Mouse (Mus musculus) limb, embryonic 12.5 days (tissue): ENCODE measurements around the gene Kdm5b. TPM values are rescaled to one million over a fixed set of nuclear protein-coding genes. Genes with fewer than 3 reads are reported as not detected.

Experiments
- ATAC-seq: fragments of 200-750 bp; cut with Nextera tagmentation; 2 replicates; pipeline ENCODE4 v1.8.0; 2017; ENCODE audit warnings: low read depth, moderate TSS enrichment; ENCODE audit not compliant: insufficient number of reproducible peaks, insufficient read depth, low FRiP score, low TSS enrichment
- H3K27ac ChIP-seq: fragments of 300-500 bp; sonication (generic); 2 replicates; pipeline ENCODE4 v1.5.1; 2016; ENCODE audit warnings: mild to moderate bottlenecking, moderate library complexity
- H3K27me3 ChIP-seq: fragments of 300-500 bp; sonication (generic); 2 replicates; pipeline ENCODE4 v1.6.1; 2016; ENCODE audit warnings: mild to moderate bottlenecking, moderate library complexity
- H3K36me3 ChIP-seq: fragments of 300-500 bp; sonication (generic); 2 replicates; pipeline ENCODE4 v1.6.1; 2016; ENCODE audit warnings: mild to moderate bottlenecking, moderate library complexity
- H3K4me1 ChIP-seq: fragments of 300-500 bp; sonication (generic); replicated peaks from 2 replicates; pipeline ENCODE4 v1.6.1; 2016
- H3K4me2 ChIP-seq: fragments of 300-500 bp; sonication (generic); 2 replicates; pipeline ENCODE4 v1.6.1; 2016; ENCODE audit warnings: mild to moderate bottlenecking, moderate library complexity
- H3K4me3 ChIP-seq: fragments of 300-500 bp; sonication (generic); replicated peaks from 2 replicates; pipeline ENCODE4 v1.5.1; 2016; ENCODE audit warnings: mild to moderate bottlenecking
- H3K9ac ChIP-seq: fragments of 300-500 bp; sonication (generic); replicated peaks from 2 replicates; pipeline ENCODE4 v1.6.1; 2016; ENCODE audit warnings: mild to moderate bottlenecking, moderate library complexity
- H3K9me3 ChIP-seq: fragments of 300-500 bp; sonication (generic); 2 replicates; pipeline ENCODE4 v1.6.1; 2016; ENCODE audit warnings: mild to moderate bottlenecking, moderate library complexity
- WGBS: fragments of 180-500 bp; shearing (Covaris S2); methylation state at CpG from one replicate; pipeline ENCODE4 v1.1.7; 2016; 5-methylcytosine and 5-hydroxymethylcytosine counted together
- polyA plus RNA-seq: library from polyadenylated mRNA; unstranded; fragments of >200 nt; fragmentation: Nextera tagmentation; extraction: Ambion mirVana; gene quantifications from 2 replicates; pipeline ENCODE4 v1.2.1, GENCODE M21; 2016

Gene Kdm5b
- polyA plus RNA-seq, 1 experiment from 2014 or later: 111 TPM

DNA sequence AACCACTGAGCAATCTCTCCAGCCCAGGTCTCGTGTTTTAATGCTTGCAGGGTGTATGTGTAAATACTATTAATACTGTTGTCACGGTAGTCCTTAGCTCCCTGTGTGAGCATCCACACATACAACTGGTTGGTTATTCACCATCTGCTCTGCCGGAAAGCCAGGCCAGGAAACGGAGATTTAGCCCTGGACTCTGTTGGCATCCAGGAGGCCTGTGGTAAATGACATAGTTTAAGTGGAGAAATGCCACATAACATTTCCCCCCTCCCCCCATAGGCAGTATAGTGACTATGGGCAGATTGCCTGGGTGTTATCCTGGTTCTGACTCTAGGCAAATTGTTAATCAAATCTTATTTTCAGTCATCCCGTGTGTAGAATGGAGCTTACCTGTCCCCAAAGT lies 90.8 kb downstream of the Kdm5b start:
- Histone ChIP-seq H3K4me3 (no peak overlapping the region), H3K9me3 (no peaks in the 10 kb centered on the region), H3K27ac (no peak overlapping the region), H3K4me1 (peaks cover 40% of the 10 kb centered on the region), H3K4me2 (no peak overlapping the region), H3K36me3 (no peaks in the 10 kb centered on the region), H3K27me3 (peaks cover 65% of the 10 kb centered on the region), H3K9ac (no peak overlapping the region)
- no peak for ATAC-seq
- 80% methylated on average over 5 of the region's 5 CpGs for WGBS

DNA sequence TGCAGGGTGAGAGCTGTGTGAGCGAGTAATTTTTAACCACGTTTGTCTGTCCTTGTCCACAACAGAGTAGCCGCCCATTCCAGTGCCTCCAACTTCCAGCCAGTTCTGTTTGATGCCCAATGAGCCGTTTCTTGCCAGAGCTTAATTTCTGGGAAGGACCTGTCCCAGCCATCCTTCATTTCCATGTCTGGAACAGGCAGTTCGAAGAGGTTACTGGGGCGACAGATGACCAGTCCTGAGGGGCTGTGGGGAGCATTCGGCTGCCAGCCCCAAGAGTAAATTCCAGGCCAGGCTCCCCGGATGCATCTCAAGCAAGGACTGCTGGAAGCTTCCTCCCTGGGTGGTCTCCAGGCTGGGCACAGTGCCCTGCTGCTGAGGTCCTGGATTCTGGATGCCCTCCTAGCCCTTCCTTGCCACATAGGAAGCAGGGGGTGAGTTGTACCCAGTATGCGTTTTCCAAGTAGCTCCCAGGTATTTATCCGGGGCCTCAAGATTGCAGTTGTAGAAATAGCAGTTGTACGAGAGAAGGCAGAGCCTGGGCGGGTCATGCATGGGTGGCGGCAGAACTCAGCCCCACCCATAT lies 91.4 kb downstream of the Kdm5b start:
- ATAC-seq: no peak
- Histone ChIP-seq H3K27me3 (peaks cover 60% of the 10 kb centered on the region), H3K36me3 (no peaks in the 10 kb centered on the region), H3K27ac (peak overlapping the region; percentile 37; the same call in 1 of the 2 replicates), H3K4me2 (peak overlapping the region; percentile 4; the same call in 1 of the 2 replicates), H3K4me1 (peaks cover 36% of the 10 kb centered on the region), H3K9me3 (no peaks in the 10 kb centered on the region), H3K4me3 (no peak overlapping the region), H3K9ac (no peak overlapping the region)
- 55% methylated on average over 13 of the region's 13 CpGs for WGBS

DNA sequence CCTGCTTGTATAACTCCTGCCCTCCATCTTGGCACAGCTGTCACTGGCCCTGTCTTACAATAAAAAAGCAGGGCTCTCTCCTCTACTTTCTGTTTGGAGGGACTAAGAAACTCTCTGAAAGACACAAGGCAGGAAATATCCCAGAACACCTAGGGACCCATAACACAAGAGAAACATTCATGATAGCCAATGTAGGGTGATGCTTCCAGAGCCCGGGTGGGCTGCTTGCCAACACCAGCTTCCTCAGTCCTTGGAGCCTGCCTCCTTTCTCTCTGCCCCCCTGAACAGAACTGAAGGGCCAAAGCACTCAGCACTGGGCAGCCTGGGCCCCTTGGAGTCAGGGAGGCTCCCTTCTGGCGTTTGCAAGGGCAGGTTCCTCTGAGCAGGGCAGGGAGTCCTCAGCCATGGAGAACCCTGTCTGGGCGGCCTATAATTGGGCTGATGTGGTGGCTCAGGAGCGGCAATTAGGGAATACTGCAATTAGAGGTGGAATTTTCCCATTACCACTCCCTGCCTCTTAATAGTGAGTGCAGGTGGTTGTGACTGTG lies 92.0 kb downstream of the Kdm5b start:
- Histone ChIP-seq H3K4me1 (peaks cover 30% of the 10 kb centered on the region), H3K27me3 (peaks cover 54% of the 10 kb centered on the region), H3K27ac (peak overlapping the region; percentile 37; the same call in 1 of the 2 replicates), H3K4me3 (no peak overlapping the region), H3K4me2 (peak overlapping the region; percentile 4; the same call in 1 of the 2 replicates), H3K9me3 (no peaks in the 10 kb centered on the region), H3K9ac (no peak overlapping the region), H3K36me3 (no peaks in the 10 kb centered on the region)
- 18% methylated on average over 4 of the region's 4 CpGs for WGBS
- 0 out of 2 replicates have a peak, but pooled peaks have one; percentile 64 for ATAC-seq

DNA sequence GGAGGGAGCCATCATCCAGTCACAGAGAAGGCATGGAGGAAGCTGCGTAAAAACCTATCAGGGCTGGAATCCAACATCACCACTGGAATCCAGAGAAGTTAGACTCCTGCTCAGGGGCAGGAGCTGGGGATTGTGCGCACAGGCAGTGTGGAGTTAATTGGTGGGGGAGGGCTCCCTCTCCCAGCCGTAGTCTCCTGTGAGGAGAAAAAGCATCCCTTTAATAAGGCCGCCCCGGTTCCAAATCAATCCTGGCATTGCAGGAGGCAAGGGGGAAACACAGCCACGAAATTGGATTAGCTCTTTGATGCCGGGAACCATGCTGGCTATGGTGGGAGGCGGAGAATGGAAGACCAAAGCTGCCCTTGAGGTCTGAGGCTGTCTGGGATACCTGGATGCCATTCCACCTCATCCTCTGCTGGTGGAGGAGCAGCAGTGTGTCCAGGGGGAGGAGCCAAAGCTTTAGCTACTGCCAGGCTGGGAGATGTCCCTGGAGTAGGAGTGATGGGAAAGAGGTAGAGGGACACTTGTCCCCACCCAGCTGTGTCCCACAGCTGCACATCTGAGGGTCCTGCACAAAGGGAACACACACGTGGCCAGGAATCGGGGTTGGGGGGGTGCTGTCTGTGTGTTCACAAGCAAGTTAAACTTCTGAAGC lies 93.8 kb downstream of the Kdm5b start:
- Histone ChIP-seq H3K9me3 (no peaks in the 10 kb centered on the region), H3K4me1 (peaks cover 25% of the 10 kb centered on the region), H3K27me3 (peaks cover 36% of the 10 kb centered on the region), H3K27ac (no peak overlapping the region), H3K9ac (no peak overlapping the region), H3K4me3 (no peak overlapping the region), H3K36me3 (no peaks in the 10 kb centered on the region), H3K4me2 (no peak overlapping the region)
- WGBS: 14% methylated on average over 10 of the region's 10 CpGs
- ATAC-seq: no peak

DNA sequence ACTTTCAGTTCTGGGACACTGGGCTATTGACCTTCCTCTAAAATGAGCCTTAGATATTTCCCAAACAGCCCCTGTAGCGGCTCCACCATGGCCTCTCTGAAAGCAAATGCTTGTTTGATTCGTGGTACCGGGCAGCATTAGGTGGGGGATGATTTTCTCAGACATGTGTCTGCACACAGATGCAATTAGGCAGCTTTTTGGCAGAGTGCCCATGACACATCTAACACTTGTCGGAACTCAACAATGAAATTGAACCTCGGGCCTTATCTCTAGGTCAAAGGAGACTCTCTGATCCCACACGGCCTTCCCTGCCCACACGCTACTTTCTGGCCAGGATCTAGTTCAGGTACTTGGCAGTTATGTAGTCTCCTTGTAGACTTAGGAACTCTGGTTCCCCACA lies 98.9 kb downstream of the Kdm5b start:
- no peaks in the 10 kb centered on the region for H3K9me3 ChIP-seq
- ATAC-seq: no peak
- WGBS: 81% methylated on average over 7 of the region's 7 CpGs

DNA sequence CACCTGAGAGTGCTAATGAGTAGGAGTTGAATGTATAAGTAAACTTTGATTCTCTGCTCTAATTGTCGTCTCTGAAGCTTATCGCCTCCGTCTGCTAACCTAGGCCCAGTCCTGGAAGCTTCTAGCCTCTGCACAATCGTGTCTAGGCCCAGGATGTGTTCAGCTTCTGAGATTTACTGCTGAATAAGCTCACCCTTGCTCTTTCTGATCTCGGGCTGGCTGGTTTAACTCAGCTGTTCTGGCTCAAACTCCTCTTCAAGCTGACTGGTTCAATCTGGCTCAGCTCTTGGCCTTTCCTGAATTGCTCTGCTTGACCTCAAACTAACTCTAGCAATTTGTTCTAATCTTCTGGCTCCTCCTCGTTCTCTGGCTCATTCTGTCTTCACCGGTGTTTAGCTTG lies 100.2 kb downstream of the Kdm5b start:
- H3K9ac ChIP-seq: no peak overlapping the region
- no peak overlapping the region for H3K27ac ChIP-seq
- H3K4me3 ChIP-seq: no peak overlapping the region
- no peaks in the 10 kb centered on the region for H3K4me1 ChIP-seq
- no peaks in the 10 kb centered on the region for H3K36me3 ChIP-seq
- no peaks in the 10 kb centered on the region for H3K9me3 ChIP-seq
- WGBS: 47% methylated on average over 7 of the region's 7 CpGs
- H3K4me2 ChIP-seq: no peak overlapping the region
- no peak for ATAC-seq
- no peaks in the 10 kb centered on the region; the same call in 1 of the 2 replicates for H3K27me3 ChIP-seq

More for the DNA sequence above, 98.9 kb downstream of the Kdm5b start:
- Histone ChIP-seq H3K4me3 (no peak overlapping the region), H3K4me2 (no peak overlapping the region), H3K27ac (no peak overlapping the region), H3K9ac (no peak overlapping the region), H3K27me3 (peaks cover 5% of the 10 kb centered on the region; the same call in 1 of the 2 replicates), H3K36me3 (no peaks in the 10 kb centered on the region), H3K4me1 (0 out of 2 replicates have a peak, but pooled peaks cover 2% of the 10 kb centered on the region)

DNA sequence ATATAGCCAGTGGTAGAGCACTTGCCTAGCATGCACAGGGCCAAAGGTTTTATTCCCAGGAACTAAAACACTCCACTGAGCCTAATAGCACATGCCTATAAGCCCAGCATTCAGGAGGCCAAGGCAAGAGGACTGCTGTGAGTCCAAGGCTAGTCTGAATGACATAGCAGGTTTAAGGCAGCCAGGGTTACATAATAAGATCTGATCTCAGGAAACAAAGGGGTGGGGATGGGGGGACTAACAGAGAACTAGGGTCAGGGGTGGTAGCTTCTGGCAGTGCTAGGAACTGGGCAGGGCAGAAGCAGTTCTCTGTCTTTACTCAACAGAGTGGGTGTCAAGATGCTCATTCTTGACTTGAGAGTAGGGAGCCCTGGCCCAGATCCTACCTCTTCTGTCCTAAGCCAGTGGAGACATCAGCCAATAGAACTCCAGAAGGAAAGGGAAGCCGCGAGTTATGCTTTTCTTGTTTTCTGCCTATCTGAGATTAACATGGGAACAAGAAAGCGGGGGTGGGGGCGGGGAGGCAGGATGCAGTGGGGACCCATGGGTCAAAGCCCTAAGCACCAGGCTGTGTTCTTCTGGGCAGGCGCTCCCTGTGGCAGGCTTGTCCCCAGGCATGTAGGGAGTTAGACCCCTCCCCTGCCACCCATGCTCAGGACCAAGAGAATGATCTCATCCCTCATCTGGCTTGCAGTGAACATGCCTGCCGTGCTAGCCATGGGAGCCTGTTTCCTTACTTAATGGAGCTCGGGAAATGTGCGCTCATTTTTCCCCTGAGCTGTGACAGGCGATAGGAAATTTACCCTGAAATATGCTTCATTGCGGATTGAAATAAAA lies 111.5 kb downstream of the Kdm5b start:
- no peaks in the 10 kb centered on the region for H3K36me3 ChIP-seq
- no peak overlapping the region for H3K4me2 ChIP-seq
- 84% methylated on average over 10 of the region's 10 CpGs for WGBS
- H3K4me1 ChIP-seq: no peaks in the 10 kb centered on the region; the same call in 1 of the 2 replicates
- no peak for ATAC-seq
- H3K4me3 ChIP-seq: no peak overlapping the region
- no peaks in the 10 kb centered on the region for H3K27me3 ChIP-seq
- no peak overlapping the region for H3K27ac ChIP-seq
- no peaks in the 10 kb centered on the region for H3K9me3 ChIP-seq
- H3K9ac ChIP-seq: no peak overlapping the region

DNA sequence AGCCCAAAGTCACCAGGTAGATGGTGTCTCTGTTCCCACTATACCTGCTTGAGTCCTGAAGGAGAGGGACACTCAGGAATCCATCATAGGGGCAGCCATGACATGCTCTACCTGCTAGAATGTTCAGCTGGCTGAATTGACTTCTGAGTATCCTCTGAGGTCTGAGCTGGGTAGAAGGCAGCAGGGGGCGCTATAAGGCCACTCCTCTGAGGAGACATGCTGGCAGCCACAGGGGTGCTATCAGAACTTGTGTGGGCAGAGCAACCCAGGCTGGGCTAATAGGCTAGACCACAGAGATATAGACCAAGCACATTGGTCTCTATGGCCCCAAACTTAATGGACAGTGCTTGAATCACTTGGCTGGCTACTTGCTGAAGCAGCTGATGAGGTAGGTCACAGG lies 114.3 kb downstream of the Kdm5b start:
- H3K27me3 ChIP-seq: no peaks in the 10 kb centered on the region
- H3K36me3 ChIP-seq: no peaks in the 10 kb centered on the region
- 4% methylated on average over 1 of the region's 1 CpGs for WGBS
- no peak overlapping the region for H3K4me2 ChIP-seq
- no peaks in the 10 kb centered on the region for H3K9me3 ChIP-seq
- ATAC-seq: no peak
- H3K27ac ChIP-seq: no peak overlapping the region
- no peak overlapping the region for H3K4me3 ChIP-seq
- no peaks in the 10 kb centered on the region; the same call in 1 of the 2 replicates for H3K4me1 ChIP-seq
- no peak overlapping the region for H3K9ac ChIP-seq

DNA sequence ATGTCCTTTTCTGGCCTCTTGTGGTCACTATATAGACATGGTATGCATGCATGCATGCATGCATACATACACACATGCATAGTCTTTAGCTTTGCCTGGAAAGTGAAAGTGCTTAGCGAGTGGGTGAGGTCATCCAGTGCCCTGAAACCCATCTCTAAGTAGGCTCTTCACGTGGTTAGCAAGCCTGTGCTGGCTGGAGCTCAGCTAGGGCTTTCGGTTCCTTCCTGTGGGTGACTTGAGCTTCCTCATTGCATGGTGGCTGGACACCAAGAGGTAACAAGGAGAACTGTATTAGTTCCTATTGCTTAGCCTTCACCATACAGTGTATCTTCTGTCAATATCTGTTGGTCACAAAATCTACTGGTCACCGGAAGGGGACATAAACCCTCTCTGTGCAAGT lies 119.5 kb downstream of the Kdm5b start:
- H3K9me3 ChIP-seq: no peaks in the 10 kb centered on the region
- no peak overlapping the region for H3K4me2 ChIP-seq
- no peak overlapping the region for H3K4me3 ChIP-seq
- no peak overlapping the region for H3K9ac ChIP-seq
- H3K27ac ChIP-seq: no peak overlapping the region
- WGBS: 83% methylated on average over 4 of the region's 4 CpGs
- ATAC-seq: no peak
- H3K36me3 ChIP-seq: no peaks in the 10 kb centered on the region
- no peaks in the 10 kb centered on the region for H3K27me3 ChIP-seq
- H3K4me1 ChIP-seq: peaks cover 14% of the 10 kb centered on the region; the same call in 1 of the 2 replicates

DNA sequence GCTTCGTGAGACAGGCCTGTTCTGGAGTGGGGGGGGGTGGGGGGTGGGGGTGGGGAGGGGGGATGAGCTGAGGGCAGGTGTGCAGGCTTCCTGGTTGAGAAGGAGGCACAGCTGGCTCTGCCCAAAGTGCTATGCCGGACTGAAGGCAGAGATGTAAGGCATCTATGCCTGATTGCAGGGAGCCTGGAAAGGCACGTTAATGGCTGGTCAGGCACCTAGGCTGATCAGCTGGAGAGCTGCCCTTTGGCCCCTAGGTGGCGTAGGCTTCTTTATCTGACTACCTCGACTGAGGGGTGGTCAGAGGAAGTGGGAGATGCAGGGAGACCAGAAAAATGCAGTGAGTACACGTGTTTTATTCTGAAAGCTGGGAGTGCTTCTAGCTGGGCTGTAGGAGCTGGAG lies 120.6 kb downstream of the Kdm5b start:
- peaks cover 14% of the 10 kb centered on the region; the same call in 1 of the 2 replicates for H3K4me1 ChIP-seq
- H3K4me2 ChIP-seq: no peak overlapping the region
- WGBS: 11% methylated on average over 6 of the region's 6 CpGs
- no peak overlapping the region for H3K4me3 ChIP-seq
- no peaks in the 10 kb centered on the region for H3K36me3 ChIP-seq
- ATAC-seq: no peak
- H3K9ac ChIP-seq: no peak overlapping the region
- no peaks in the 10 kb centered on the region for H3K9me3 ChIP-seq
- H3K27me3 ChIP-seq: no peaks in the 10 kb centered on the region
- H3K27ac ChIP-seq: no peak overlapping the region

DNA sequence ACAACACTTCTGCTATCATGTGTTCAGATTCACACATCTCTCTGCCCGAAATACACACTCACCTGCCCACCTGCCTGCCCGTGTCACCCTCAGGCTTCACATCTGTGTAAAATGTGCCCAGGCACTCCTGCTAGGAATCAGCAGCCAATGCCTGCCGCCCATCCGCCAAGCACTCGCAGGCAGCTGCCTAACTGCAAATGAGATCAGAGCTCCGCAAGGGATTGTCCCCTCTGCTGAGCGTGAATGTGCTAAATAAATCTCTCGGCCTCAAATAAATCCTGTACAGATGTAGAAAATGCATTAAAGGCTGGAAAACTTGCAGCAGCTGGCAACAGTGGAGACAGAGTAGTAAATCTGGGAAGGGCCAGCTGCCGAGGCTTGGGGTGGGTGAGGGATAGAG lies 122.5 kb downstream of the Kdm5b start:
- Histone ChIP-seq H3K9ac (no peak overlapping the region), H3K36me3 (no peaks in the 10 kb centered on the region), H3K4me1 (peaks cover 14% of the 10 kb centered on the region; the same call in 1 of the 2 replicates), H3K9me3 (no peaks in the 10 kb centered on the region), H3K27me3 (no peaks in the 10 kb centered on the region), H3K4me2 (no peak overlapping the region), H3K4me3 (no peak overlapping the region), H3K27ac (no peak overlapping the region)
- WGBS: 27% methylated on average over 9 of the region's 9 CpGs
- peak; percentile 15; the same call in 1 of the 2 replicates for ATAC-seq
